Mouse (Mus musculus) intestine, postnatal 0 days (tissue): ENCODE results near the gene Rnpepl1. TPM values are rescaled to one million over a fixed set of nuclear protein-coding genes. Genes with fewer than 3 reads are reported as not detected.
A peak's percentile ranks its signal among the peaks of the same experiment; 100 is the strongest.

Source experiments
- ATAC-seq: fragments of 200-750 bp; cut with Nextera tagmentation; 2 replicates; pipeline ENCODE4 v1.8.0; 2017; ENCODE audit warnings: mild to moderate bottlenecking, moderate TSS enrichment, moderate library complexity
- H3K27ac ChIP-seq: fragments of 300-500 bp; sonication (generic); 2 replicates; pipeline ENCODE4 v1.5.1; 2014; ENCODE audit warnings: mild to moderate bottlenecking, low read depth, low read length, moderate library complexity
- H3K27me3 ChIP-seq: fragments of 300-500 bp; sonication (generic); replicated peaks from 2 replicates; pipeline ENCODE4 v1.6.1; 2014; ENCODE audit warnings: low read length, mixed read lengths; ENCODE audit not compliant: control insufficient read depth, insufficient read depth
- H3K36me3 ChIP-seq: fragments of 300-500 bp; sonication (generic); 2 replicates; pipeline ENCODE4 v1.6.1; 2014; ENCODE audit warnings: mild to moderate bottlenecking, moderate library complexity; ENCODE audit not compliant: control insufficient read depth, insufficient read depth
- H3K4me1 ChIP-seq: fragments of 300-500 bp; sonication (generic); replicated peaks from 2 replicates; pipeline ENCODE4 v1.6.1; 2014; ENCODE audit warnings: antibody characterized with exemption, low read length, mixed read lengths; ENCODE audit not compliant: control insufficient read depth, insufficient read depth
- H3K4me2 ChIP-seq: fragments of 300-500 bp; sonication (generic); replicated peaks from 2 replicates; pipeline ENCODE4 v1.6.1; 2014; ENCODE audit warnings: low read depth, mild to moderate bottlenecking, moderate library complexity
- H3K4me3 ChIP-seq: fragments of 300-500 bp; sonication (generic); 2 replicates; pipeline ENCODE4 v1.5.1; 2014; ENCODE audit warnings: low read depth, low read length
- H3K9ac ChIP-seq: fragments of 300-500 bp; sonication (generic); 2 replicates; pipeline ENCODE4 v1.6.1; 2014; ENCODE audit warnings: mild to moderate bottlenecking, low read depth, low read length
- H3K9me3 ChIP-seq: fragments of 300-500 bp; sonication (generic); 2 replicates; pipeline ENCODE4 v1.6.1; 2016; ENCODE audit warnings: mixed run types; ENCODE audit not compliant: control insufficient read depth
- CTCF ChIP-seq: sonication (generic); IDR thresholded peaks from 2 replicates; pipeline ENCODE4 v1.5.1; 2016; ENCODE audit warnings: low read depth, mild to moderate bottlenecking, control low read depth, antibody characterized with exemption, moderate library complexity
- WGBS: fragments of 180-500 bp; shearing (Covaris S2); extraction: QIAGEN DNeasy Blood & Tissue Kit; methylation state at CpG from one replicate; pipeline ENCODE4 v1.1.7; 2014; 5-methylcytosine and 5-hydroxymethylcytosine counted together
- polyA plus RNA-seq: library from polyadenylated mRNA; unstranded; fragments of >200 nt; fragmentation: Nextera tagmentation; extraction: Ambion mirVana; gene quantifications from 2 replicates; pipeline ENCODE4 v1.2.1, GENCODE M21; 2015

The Rnpepl1 gene
- polyA plus RNA-seq, 1 experiment from 2014 or later = 75.0 TPM

DNA sequence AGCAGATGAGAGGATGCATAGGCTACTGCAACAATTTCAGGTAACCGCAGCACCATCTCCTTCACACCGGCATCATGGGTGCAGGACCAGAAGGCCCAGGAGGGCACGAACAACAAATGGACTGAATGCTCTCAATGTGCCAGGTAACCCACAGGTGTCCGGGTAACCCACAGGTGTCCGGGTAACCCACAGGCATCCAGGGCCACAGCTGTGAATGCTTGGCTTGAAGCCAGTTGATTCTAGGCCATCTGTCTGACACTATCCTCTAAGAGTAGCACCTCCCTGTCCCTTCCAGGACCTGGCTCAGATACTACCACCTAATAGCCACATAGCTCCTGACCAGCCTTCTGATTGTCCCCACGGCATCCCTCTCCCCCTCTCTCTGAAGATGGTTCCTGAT lies 28.6 kb upstream of the Rnpepl1 start:
- no peaks in the 10 kb centered on the region for H3K4me1 ChIP-seq
- no peak overlapping the region for H3K4me3 ChIP-seq
- WGBS = 87% methylated on average over 6 of the region's 6 CpGs
- H3K9ac ChIP-seq = no peak overlapping the region
- H3K36me3 ChIP-seq = no peaks in the 10 kb centered on the region
- no peak overlapping the region for H3K27ac ChIP-seq
- ATAC-seq = no peak
- no peaks in the 10 kb centered on the region for H3K9me3 ChIP-seq
- H3K4me2 ChIP-seq = no peak overlapping the region
- TF ChIP-seq CTCF = no peak
- no peaks in the 10 kb centered on the region for H3K27me3 ChIP-seq

DNA sequence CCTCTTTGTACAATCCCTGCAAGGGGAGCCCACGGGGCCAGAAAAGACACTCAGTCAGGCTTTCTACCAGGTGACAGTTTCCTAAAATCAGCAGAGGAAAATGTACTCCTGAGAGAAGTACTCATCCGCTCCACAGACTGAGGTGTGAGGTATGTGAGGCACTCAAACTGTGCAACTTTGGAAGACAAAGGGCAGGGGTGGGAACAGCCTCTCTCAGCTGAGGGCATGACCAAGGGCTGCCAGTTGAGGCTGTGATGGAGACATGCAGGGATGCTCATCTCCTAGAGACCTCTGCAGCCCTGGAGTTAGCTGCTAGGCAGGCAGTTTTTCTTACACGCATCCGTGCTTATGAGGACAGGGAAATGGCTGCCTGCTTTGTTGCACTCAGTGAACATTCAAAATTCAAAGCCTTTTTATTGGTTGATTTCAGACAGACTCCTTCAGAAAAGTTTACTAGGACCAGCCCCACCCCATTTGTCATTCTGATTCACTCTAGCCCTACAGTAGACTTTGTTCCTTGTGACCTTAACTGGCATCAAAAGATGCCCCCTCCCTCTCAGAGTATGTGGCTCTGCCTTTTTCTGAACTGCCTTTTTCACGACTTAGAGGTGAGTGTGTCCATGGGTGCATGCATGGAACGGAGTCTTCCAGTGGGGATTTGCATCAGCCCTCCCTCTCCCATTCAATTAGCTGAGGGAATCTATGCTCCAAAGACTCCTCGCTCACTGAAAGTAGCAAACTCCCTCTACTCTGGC lies 21.5 kb upstream of the Rnpepl1 start:
- WGBS = 65% methylated on average over 7 of the region's 7 CpGs
- no peak for TF ChIP-seq CTCF

DNA sequence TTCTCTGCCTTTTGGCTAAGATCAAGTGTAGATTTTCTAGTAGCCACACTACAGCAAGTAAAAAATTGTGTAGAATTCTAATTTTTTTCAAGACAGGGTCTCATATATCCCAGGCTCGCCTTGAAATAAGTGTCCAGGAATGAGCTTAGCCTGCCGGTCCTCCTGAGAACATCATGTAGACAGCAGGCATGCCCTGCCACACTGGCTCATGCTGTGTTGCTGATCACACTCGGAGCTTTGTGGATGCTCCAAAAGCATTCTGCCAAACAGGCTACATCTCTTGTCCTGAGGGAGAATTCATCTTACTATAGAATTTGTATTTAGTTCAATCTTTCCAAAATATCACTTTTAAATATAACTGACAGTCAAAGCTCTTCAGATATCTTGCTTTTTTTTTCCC lies 17.8 kb upstream of the Rnpepl1 start:
- H3K9ac ChIP-seq = no peak overlapping the region
- H3K4me1 ChIP-seq = no peaks in the 10 kb centered on the region
- H3K4me2 ChIP-seq = no peak overlapping the region
- 66% methylated on average over 3 of the region's 3 CpGs for WGBS
- H3K27ac ChIP-seq = no peak overlapping the region
- H3K27me3 ChIP-seq = no peaks in the 10 kb centered on the region
- no peak overlapping the region for H3K4me3 ChIP-seq
- TF ChIP-seq CTCF = no peak
- no peaks in the 10 kb centered on the region for H3K36me3 ChIP-seq
- ATAC-seq = no peak
- H3K9me3 ChIP-seq = no peaks in the 10 kb centered on the region

More for the DNA sequence above, 21.5 kb upstream of the Rnpepl1 start:
- ATAC-seq = no peak
- Histone ChIP-seq H3K27me3 (no peaks in the 10 kb centered on the region), H3K9me3 (no peaks in the 10 kb centered on the region), H3K4me3 (no peak overlapping the region), H3K9ac (no peak overlapping the region), H3K27ac (no peak overlapping the region), H3K4me2 (no peak overlapping the region), H3K4me1 (no peaks in the 10 kb centered on the region), H3K36me3 (no peaks in the 10 kb centered on the region)

DNA sequence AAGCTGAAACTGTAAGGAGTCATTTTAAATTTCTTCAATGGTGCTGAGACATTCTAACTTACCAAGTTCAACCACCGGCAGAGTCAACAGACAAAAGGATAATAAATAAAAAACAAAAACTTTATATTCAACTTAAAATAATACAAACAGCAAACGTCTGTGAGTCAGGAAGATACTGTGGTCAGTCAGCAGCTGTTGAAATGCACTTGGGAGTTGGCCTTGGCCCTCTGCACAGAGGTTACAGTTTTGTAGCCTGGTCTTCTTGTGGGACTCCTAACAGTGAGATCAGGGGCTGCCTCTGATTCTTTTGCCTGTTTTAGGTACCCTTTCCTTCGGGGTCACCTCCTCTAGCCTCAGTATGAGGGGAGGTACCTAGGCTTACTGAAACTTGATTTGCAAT lies 16.7 kb upstream of the Rnpepl1 start:
- H3K27me3 ChIP-seq = no peaks in the 10 kb centered on the region
- TF ChIP-seq CTCF = no peak
- no peak overlapping the region for H3K4me2 ChIP-seq
- WGBS = 66% methylated on average over 3 of the region's 3 CpGs
- no peaks in the 10 kb centered on the region for H3K4me1 ChIP-seq
- no peak overlapping the region for H3K27ac ChIP-seq
- H3K4me3 ChIP-seq = no peak overlapping the region
- ATAC-seq = no peak
- H3K36me3 ChIP-seq = no peaks in the 10 kb centered on the region
- H3K9me3 ChIP-seq = no peaks in the 10 kb centered on the region
- no peak overlapping the region for H3K9ac ChIP-seq

DNA sequence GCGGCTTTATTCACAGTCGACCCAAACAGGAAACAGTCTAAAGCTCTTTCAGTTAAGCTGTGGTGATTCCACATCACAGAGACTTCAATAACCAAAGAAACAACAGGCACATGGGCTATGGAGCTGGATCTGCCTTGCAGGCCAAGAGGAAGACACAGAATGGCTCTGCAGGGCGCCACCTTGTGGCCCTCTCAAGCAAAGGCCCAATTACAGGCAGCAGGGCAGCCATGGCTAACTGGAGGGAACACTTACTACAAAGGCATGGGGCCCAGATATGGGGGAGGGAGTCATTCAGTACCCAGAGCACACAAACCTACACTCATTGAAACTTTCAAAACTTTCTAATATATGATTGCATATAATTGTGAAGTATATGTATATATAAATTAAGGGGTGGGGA lies 15.5 kb upstream of the Rnpepl1 start:
- Histone ChIP-seq H3K4me2 (no peak overlapping the region), H3K9me3 (no peaks in the 10 kb centered on the region), H3K4me1 (no peaks in the 10 kb centered on the region), H3K4me3 (no peak overlapping the region), H3K36me3 (no peaks in the 10 kb centered on the region), H3K9ac (no peak overlapping the region), H3K27ac (no peak overlapping the region), H3K27me3 (no peaks in the 10 kb centered on the region)
- TF ChIP-seq CTCF = peak; percentile 93
- ATAC-seq = no peak
- WGBS = 17% methylated on average over 3 of the region's 3 CpGs

DNA sequence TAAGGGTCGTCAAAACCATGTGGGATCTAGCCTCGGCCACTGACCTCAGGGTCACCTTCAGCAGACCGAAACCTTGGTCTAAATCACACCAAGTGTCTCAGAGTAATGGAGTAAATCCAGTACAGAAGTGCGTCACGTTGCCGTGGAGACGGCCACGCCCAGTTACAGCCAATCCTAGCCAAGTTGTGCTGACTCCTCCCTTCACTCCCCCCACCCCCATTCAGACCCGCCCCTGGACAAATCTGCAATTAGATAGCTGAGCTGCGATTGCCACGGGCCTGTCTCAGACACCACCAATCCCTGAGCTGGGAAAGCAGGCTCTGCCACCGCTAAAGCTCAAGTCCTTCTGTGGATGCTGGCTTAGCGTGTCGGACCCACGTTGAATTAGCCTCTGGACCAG lies 7.8 kb upstream of the Rnpepl1 start, which contains the start of gene Ankmy1:
TSS of gene Ankmy1 (minus strand) at position 121 of the 400 bp plus-strand sequence.
- 0 out of 2 replicates have a peak, but pooled peaks cover 8% of the 10 kb centered on the region for H3K4me1 ChIP-seq
- H3K9ac ChIP-seq = no peak within 1 kb of the TSS
- TF ChIP-seq CTCF = no peak
- peak; percentile 8 for ATAC-seq
- peak within 1 kb of the TSS; percentile 18 for H3K4me3 ChIP-seq
- WGBS = under 1% methylated on average over 15 of the region's 15 CpGs
- peak within 1 kb of the TSS; percentile 58 for H3K4me2 ChIP-seq
- H3K27me3 ChIP-seq = no peaks in the 10 kb centered on the region
- no peaks in the 10 kb centered on the region for H3K36me3 ChIP-seq
- H3K9me3 ChIP-seq = no peaks in the 10 kb centered on the region
- H3K27ac ChIP-seq = no peak within 1 kb of the TSS
